Mouse (Mus musculus): ENCODE data around the gene Emc10. TPM values are rescaled to one million over a fixed set of nuclear protein-coding genes. Genes with fewer than 3 reads are reported as not detected.

Emc10 gene
- 1.4 TPM for polyA plus RNA-seq (2014; fragmentation: Illumina TruSeq; extraction: RNeasy Lipid Tissue Mini Kit (QIAGEN cat#74804); ENCODE audit: low read depth, low replicate concordance)

DNA sequence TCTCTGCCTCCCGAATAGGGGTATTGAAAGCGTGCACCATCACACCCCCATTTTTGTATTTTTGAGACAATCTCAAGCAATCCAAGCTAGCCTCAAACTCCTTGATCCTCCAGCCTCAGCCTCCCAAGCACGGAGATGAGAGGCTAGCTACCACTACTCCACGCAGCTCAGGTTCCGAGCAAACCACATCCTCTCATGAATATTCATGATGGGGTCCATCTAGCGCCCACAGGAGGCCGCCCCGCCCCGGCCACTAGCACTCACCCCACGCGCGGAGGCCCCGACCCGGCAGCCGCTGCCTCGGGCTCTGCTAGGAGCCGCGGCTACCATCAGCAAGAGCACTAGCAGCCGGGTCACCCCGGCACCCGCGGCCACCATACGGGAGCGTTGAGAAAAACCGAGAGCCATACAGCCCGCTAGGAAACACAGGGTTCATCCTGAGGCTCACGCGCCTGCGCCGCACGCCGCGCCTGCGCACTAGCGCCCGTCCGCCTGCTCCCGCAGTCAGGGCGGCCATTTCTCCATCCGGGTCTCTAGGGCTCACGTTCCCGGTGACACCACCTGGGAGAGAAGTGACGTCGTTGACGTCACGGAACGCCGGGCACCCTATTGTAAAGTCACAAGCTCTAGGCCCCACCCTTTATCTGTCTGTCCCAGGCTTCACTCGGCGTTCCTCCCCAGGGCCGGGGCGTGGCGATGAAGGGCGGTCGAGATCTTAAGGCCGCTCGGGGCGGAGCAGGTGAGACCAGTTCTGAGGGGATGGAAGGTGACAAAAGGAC lies at the start of gene Emc10, which contains the start of gene Fam71e1:
TSS of gene Emc10 (minus strand) at position 538 of the 779 bp plus-strand sequence.
TSS of gene Fam71e1 (plus strand) at position 590 of the 779 bp plus-strand sequence.

DNA sequence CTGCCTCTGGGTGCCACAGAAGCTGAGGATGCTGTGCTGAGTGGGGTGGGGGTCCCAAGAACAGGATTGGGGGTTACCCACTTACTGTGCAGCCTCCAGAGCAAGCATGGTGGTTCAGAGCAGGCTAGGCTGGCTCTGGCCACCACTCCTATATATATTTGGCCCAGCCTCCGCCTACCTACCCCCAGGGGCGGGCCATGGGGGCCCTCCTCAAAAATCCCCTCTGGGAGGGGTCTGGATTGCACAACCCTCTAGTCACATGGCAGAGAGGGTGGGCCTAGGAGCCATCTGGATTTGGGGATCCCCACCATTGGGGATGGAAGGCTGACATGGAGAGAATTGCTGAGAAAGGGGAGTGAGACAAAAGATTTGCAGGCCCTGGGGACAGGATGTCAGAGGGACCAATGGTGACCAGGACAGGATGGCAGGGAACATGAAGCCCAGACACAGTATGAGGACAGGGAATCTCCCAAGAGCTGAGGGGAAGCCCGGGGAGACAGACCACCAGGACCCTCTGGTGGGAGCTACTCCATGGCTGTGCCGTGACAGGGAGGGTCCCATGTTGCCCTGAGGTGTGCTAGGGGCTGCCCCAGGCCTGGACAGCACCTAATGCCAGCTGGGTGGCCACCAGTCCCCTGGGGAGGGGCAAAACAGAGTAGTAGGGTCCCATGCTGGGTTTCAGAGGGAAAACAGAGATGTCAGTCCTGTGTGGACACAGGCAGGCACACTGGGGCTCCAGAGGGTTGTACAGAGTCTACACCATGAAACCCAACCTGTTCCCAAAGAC lies 35.8 kb upstream of the Emc10 start, which contains the start of gene Spib:
TSS of gene Spib (minus strand) at position 126 of the 787 bp plus-strand sequence.

DNA sequence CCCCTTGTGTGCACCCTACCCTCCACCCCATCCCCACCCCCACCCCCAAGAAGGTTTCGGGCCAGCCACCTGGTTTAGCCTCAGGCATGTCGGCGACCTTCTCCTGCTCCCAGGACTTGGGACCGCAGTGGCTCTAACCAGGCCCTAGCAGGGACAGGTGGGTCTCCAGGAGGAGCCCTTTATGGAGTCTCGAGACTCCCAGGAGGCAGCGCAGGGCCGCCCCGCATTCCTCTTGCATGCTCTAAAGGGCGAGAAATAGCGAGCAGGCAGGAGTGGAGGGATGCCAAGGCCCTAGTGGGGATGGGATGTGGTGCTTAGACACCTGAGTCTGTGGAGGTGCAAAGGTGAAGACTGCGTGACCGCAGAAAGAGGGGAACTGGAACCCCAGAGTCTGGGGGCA lies 28.2 kb upstream of the Emc10 start, which contains the start of gene Mybpc2:
TSS of gene Mybpc2 (minus strand) at position 155 of the 400 bp plus-strand sequence.

DNA sequence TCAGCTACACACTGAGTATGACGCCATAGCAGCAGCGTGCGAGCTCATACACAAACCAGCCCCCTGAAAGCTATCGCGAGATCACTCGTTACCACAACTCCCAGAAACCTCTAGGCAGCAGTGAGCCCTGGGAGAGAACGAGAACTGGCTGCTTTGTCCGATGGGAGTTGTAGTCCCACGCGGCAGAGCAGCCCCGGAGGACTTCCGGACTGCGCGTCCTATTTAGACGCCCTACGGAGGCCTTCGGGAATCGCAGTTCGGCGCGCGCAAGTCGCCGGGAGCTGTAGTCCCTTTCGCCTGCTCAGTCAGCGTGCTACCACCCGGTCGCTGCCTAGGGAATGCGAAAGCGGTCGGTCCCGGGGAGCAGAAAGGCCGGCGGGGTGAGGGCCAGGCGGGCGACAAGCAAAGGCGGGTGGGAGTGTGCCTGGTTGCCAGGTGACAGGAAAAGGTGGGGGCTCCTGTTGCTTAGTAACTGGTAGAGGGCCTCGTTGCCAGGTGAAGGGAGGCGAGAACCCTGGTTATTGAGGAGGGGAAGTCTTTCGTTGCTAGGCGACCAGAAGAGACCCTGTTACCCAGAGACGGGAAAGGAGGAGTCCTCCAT lies 28.4 kb downstream of the Emc10 start, which contains the start of gene Josd2:
TSS of gene Josd2 (plus strand) at position 170 of the 601 bp plus-strand sequence.

DNA sequence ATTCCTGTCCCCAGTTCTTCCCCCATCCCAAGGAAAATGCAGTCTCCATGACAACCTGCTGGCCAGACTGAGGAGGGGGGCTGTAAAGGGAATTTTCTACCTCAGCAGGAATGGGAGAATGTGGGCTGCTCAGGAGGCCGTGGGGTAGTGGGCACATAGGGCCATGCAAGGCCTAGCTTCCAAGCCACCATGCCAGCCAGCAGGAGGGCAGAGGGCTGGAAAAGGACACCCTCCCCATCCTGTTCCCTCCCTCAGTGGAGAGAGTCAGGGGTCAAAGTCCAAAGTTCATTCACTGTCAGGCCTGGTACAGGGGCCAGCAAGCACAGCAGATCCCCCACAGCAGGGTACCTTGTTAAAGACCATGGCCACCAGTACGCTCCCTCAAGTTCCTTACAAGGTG lies 31.2 kb downstream of the Emc10 start, which contains the start of gene Aspdh:
TSS of gene Aspdh (plus strand) at position 281 of the 400 bp plus-strand sequence.

Other genes with a start within 250 kb of the Emc10 start
- gene 1700028J19Rik, start 249.8 kb downstream of the Emc10 start, polyA plus RNA-seq (2014; fragmentation: Illumina TruSeq; extraction: RNeasy Lipid Tissue Mini Kit (QIAGEN cat#74804); ENCODE audit: low read depth, low replicate concordance) = 1.6 TPM
- 13.6 TPM for gene 2410002F23Rik, start 249.8 kb downstream of the Emc10 start, polyA plus RNA-seq (2014; fragmentation: Illumina TruSeq; extraction: RNeasy Lipid Tissue Mini Kit (QIAGEN cat#74804); ENCODE audit: low read depth, low replicate concordance)
- gene Acp4, start 239.2 kb downstream of the Emc10 start, polyA plus RNA-seq (2014; fragmentation: Illumina TruSeq; extraction: RNeasy Lipid Tissue Mini Kit (QIAGEN cat#74804); ENCODE audit: low read depth, low replicate concordance) = not detected
- not detected for gene Gm15517, start 235.1 kb downstream of the Emc10 start, polyA plus RNA-seq (2014; fragmentation: Illumina TruSeq; extraction: RNeasy Lipid Tissue Mini Kit (QIAGEN cat#74804); ENCODE audit: low read depth, low replicate concordance)
- gene Clec11a, start 189.6 kb downstream of the Emc10 start, polyA plus RNA-seq (2014; fragmentation: Illumina TruSeq; extraction: RNeasy Lipid Tissue Mini Kit (QIAGEN cat#74804); ENCODE audit: low read depth, low replicate concordance) = 1.8 TPM
- not detected for gene Shank1, start 186.3 kb downstream of the Emc10 start, polyA plus RNA-seq (2014; fragmentation: Illumina TruSeq; extraction: RNeasy Lipid Tissue Mini Kit (QIAGEN cat#74804); ENCODE audit: low read depth, low replicate concordance)
- not detected for gene Syt3, start 112.4 kb downstream of the Emc10 start, polyA plus RNA-seq (2014; fragmentation: Illumina TruSeq; extraction: RNeasy Lipid Tissue Mini Kit (QIAGEN cat#74804); ENCODE audit: low read depth, low replicate concordance)
- gene 1700008O03Rik, start 110.7 kb downstream of the Emc10 start, polyA plus RNA-seq (2014; fragmentation: Illumina TruSeq; extraction: RNeasy Lipid Tissue Mini Kit (QIAGEN cat#74804); ENCODE audit: low read depth, low replicate concordance) = not detected
- not detected for gene Lrrc4b, start 67.5 kb downstream of the Emc10 start, polyA plus RNA-seq (2014; fragmentation: Illumina TruSeq; extraction: RNeasy Lipid Tissue Mini Kit (QIAGEN cat#74804); ENCODE audit: low read depth, low replicate concordance)
- gene Aspdh, start 31.1 kb downstream of the Emc10 start, polyA plus RNA-seq (2014; fragmentation: Illumina TruSeq; extraction: RNeasy Lipid Tissue Mini Kit (QIAGEN cat#74804); ENCODE audit: low read depth, low replicate concordance) = 1.7 TPM
- gene Josd2, start 28.5 kb downstream of the Emc10 start, polyA plus RNA-seq (2014; fragmentation: Illumina TruSeq; extraction: RNeasy Lipid Tissue Mini Kit (QIAGEN cat#74804); ENCODE audit: low read depth, low replicate concordance) = 1.0 TPM
- not detected for gene Fam71e1, start 52 bp upstream of the Emc10 start, polyA plus RNA-seq (2014; fragmentation: Illumina TruSeq; extraction: RNeasy Lipid Tissue Mini Kit (QIAGEN cat#74804); ENCODE audit: low read depth, low replicate concordance)
- gene Mybpc2, start 28.1 kb upstream of the Emc10 start, polyA plus RNA-seq (2014; fragmentation: Illumina TruSeq; extraction: RNeasy Lipid Tissue Mini Kit (QIAGEN cat#74804); ENCODE audit: low read depth, low replicate concordance) = not detected
- not detected for gene Spib, start 35.5 kb upstream of the Emc10 start, polyA plus RNA-seq (2014; fragmentation: Illumina TruSeq; extraction: RNeasy Lipid Tissue Mini Kit (QIAGEN cat#74804); ENCODE audit: low read depth, low replicate concordance)
- gene Pold1, start 52.3 kb upstream of the Emc10 start, polyA plus RNA-seq (2014; fragmentation: Illumina TruSeq; extraction: RNeasy Lipid Tissue Mini Kit (QIAGEN cat#74804); ENCODE audit: low read depth, low replicate concordance) = not detected
- 1.3 TPM for gene Nr1h2, start 57.4 kb upstream of the Emc10 start, polyA plus RNA-seq (2014; fragmentation: Illumina TruSeq; extraction: RNeasy Lipid Tissue Mini Kit (QIAGEN cat#74804); ENCODE audit: low read depth, low replicate concordance)
- 869 TPM for gene Napsa, start 75.9 kb upstream of the Emc10 start, polyA plus RNA-seq (2014; fragmentation: Illumina TruSeq; extraction: RNeasy Lipid Tissue Mini Kit (QIAGEN cat#74804); ENCODE audit: low read depth, low replicate concordance)
- gene Kcnc3, start 94.1 kb upstream of the Emc10 start, polyA plus RNA-seq (2014; fragmentation: Illumina TruSeq; extraction: RNeasy Lipid Tissue Mini Kit (QIAGEN cat#74804); ENCODE audit: low read depth, low replicate concordance) = 2.7 TPM
- 0.12 TPM for gene Myh14, start 174.3 kb upstream of the Emc10 start, polyA plus RNA-seq (2014; fragmentation: Illumina TruSeq; extraction: RNeasy Lipid Tissue Mini Kit (QIAGEN cat#74804); ENCODE audit: low read depth, low replicate concordance)
- not detected for gene Izumo2, start 212.2 kb upstream of the Emc10 start, polyA plus RNA-seq (2014; fragmentation: Illumina TruSeq; extraction: RNeasy Lipid Tissue Mini Kit (QIAGEN cat#74804); ENCODE audit: low read depth, low replicate concordance)